Mouse (Mus musculus) E14TG2a.4 (cell line): ENCODE data around the gene Cfap221.

Experiments
- H3K27me3 ChIP-seq: 2 replicates; pipeline ENCODE4 v1.6.1; 2014; ENCODE audit warnings: low read length, control low read depth; ENCODE audit not compliant: insufficient read depth
- H3K36me3 ChIP-seq: 2 replicates; pipeline ENCODE4 v1.6.1; 2014; ENCODE audit warnings: low read length, control low read depth; ENCODE audit not compliant: insufficient read depth
- H3K4me1 ChIP-seq: replicated peaks from 2 replicates; pipeline ENCODE4 v1.6.1; 2014; ENCODE audit warnings: low read depth, low read length, control low read depth
- H3K4me3 ChIP-seq: replicated peaks from 2 replicates; pipeline ENCODE4 v1.5.1; 2014; ENCODE audit warnings: mild to moderate bottlenecking, low read length
- H3K9me3 ChIP-seq: 2 replicates; pipeline ENCODE4 v1.6.1; 2014; ENCODE audit warnings: low read length, control low read depth
- CTCF ChIP-seq: conservative IDR thresholded peaks from 2 replicates; pipeline ENCODE4 v1.5.1; 2014; ENCODE audit warnings: low read length
- NANOG ChIP-seq: IDR thresholded peaks from 2 replicates; pipeline ENCODE4 v1.6.1; 2014; ENCODE audit warnings: borderline replicate concordance, low read length, mixed read lengths
- POU5F1 ChIP-seq: IDR thresholded peaks from 2 replicates; pipeline ENCODE4 v1.6.1; 2014; ENCODE audit warnings: low read length, borderline replicate concordance

Cfap221 gene

DNA sequence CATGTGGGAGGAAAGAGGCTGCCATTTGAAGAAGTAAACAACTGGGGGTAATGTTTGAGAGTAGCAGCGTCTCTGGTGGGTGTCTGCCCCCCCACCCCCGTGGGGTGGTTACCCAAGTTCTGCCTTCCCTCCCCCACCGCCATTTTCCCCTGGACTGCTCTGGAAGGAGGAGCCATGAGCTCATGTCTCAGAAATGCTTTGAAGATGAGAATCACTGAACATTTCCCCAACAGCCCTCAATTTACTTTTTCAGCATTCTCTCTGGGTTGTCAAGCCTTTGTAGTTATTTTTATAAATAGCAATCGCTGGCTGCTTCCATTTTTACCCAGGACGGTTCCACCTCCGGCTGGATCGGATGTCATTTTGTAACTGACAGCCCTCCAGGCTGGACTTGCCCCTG lies 110.7 kb downstream of the Cfap221 start:
- Histone ChIP-seq H3K27me3 (peaks cover 22% of the 10 kb centered on the region), H3K4me1 (peaks cover 30% of the 10 kb centered on the region), H3K9me3 (no peaks in the 10 kb centered on the region), H3K36me3 (no peaks in the 10 kb centered on the region), H3K4me3 (no peak overlapping the region)
- TF ChIP-seq NANOG (no peak), POU5F1 (no peak), CTCF (no peak)

DNA sequence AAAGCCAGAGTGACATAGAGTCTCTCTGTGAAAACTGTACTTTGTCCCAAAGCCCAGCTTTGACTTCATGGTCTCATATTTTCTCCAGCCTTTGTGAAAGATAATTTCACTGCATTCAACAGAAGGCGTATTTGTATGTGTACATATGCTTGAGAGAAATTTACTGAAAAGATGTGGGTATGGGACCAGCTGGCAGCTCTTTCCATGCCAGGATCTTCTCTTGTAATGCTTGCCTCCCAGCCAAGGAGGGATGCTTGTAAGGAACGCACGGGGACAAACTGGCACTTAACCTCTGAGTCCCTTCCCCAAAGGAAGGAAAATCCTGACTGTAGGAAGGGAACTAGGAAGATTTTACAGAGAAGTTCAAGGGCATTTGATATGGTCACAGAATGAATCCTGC lies 112.8 kb downstream of the Cfap221 start:
- H3K4me1 ChIP-seq: peaks cover 29% of the 10 kb centered on the region
- H3K4me3 ChIP-seq: no peak overlapping the region
- no peaks in the 10 kb centered on the region for H3K9me3 ChIP-seq
- TF ChIP-seq NANOG (no peak), POU5F1 (no peak), CTCF (no peak)
- H3K36me3 ChIP-seq: no peaks in the 10 kb centered on the region
- H3K27me3 ChIP-seq: peaks cover 11% of the 10 kb centered on the region; the same call in 1 of the 2 replicates

DNA sequence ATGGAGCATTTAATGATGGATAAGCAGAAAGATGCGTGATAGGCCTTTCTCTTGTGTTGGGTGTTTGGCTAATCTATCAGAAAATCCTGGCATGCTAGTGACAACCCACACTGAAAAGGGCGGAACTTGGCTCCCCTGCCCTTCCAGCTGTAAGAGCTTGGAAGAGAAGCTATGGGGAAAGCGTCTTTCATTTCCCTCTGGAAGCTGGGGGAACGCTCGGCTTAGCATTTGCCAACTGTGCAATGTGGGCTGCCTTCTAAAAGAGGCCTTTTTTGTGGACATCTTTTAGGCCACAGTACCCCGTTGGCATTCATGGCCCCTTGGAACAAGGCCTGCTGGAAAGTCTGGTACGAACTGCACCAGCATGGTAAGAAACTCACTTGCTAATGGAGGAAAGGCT lies 118.1 kb downstream of the Cfap221 start:
- Histone ChIP-seq H3K9me3 (no peaks in the 10 kb centered on the region), H3K4me1 (peaks cover 12% of the 10 kb centered on the region), H3K4me3 (no peak overlapping the region), H3K27me3 (no peaks in the 10 kb centered on the region), H3K36me3 (no peaks in the 10 kb centered on the region)
- no peak for TF ChIP-seq POU5F1
- no peak for TF ChIP-seq NANOG
- no peak for TF ChIP-seq CTCF

DNA sequence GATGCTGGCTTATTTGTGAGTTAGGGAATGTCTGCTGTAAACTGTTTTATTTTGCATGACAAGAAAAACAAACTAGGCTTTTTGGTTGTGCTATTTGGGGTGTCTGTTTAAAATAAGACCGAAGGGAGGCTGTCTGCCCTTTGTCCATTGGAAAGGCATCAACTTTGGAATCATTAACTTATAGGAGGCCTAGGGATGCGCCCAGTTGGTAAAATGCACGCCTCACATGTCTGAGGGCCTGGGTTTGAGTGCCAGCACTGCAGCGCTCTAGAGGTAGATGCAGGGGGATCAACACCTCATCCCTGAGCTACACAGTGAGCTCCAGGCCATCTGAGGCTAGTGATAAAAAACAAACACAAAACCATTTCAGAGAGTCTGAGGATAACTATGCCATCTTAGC lies 119.6 kb downstream of the Cfap221 start:
- Histone ChIP-seq H3K27me3 (no peaks in the 10 kb centered on the region), H3K4me1 (peaks cover 12% of the 10 kb centered on the region), H3K9me3 (no peaks in the 10 kb centered on the region), H3K4me3 (no peak overlapping the region), H3K36me3 (no peaks in the 10 kb centered on the region)
- no peak for TF ChIP-seq POU5F1
- no peak for TF ChIP-seq NANOG
- no peak for TF ChIP-seq CTCF
